In genomic region chr9:67020063-67020462, GRCm38 (mm10) we compare ENCODE assay signal across 10 mouse cellular contexts. TPM values are rescaled to one million over a fixed set of nuclear protein-coding genes. Genes with fewer than 3 reads are reported as not detected.
A peak's percentile ranks its signal among the peaks of the same experiment; 100 is the strongest.
DNase-seq lines count a peak whose midpoint lies in the region; ATAC-seq and TF ChIP-seq lines count a peak whose summit lies in the region.
"Had no signal": no experiment of that assay in that cellular context is flagged by ENCODE, and none has a peak within 500 bp of the region (broad histone marks: within the 10 kb centered on the region; RNA-seq: fewer than 3 reads in every experiment).

No protein-coding gene starts in this region.

- H3K4me1 ChIP-seq in heart, embryonic 12.5 days (replicated peaks), result peaks cover 24% of the 10 kb centered on the region
- peaks cover 14% of the 10 kb centered on the region; the same call in 1 of the 2 replicates for H3K4me1 ChIP-seq in heart, postnatal 0 days (ENCODE audit: control insufficient read depth, insufficient read depth)
- peaks cover 94% of the 10 kb centered on the region for H3K4me1 ChIP-seq in megakaryocyte, embryonic 14.5 days
- H3K4me1 ChIP-seq in midbrain, postnatal 0 days (ENCODE audit: insufficient read depth, low read length), result no peaks in the 10 kb centered on the region
- H3K4me1 ChIP-seq: hindbrain, embryonic 15.5 days had no signal

- ATAC-seq in heart, embryonic 12.5 days (ENCODE audit: insufficient number of reproducible peaks, low FRiP score), result peak; percentile 26; the same call in 1 of the 2 replicates
- peak; percentile 43 for ATAC-seq in heart, postnatal 0 days (ENCODE audit: insufficient read depth, low read depth)
- no peak for ATAC-seq in midbrain, postnatal 0 days (ENCODE audit: low FRiP score)

- no peak overlapping the region for H3K9ac ChIP-seq in heart, embryonic 12.5 days
- no peak overlapping the region for H3K9ac ChIP-seq in heart, postnatal 0 days (replicated peaks; ENCODE audit: low read depth, low read length)
- no peak overlapping the region for H3K9ac ChIP-seq in midbrain, postnatal 0 days (replicated peaks; ENCODE audit: low read length, poor library complexity, severe bottlenecking)
- H3K9ac ChIP-seq: hindbrain, embryonic 15.5 days had no signal

- intact Hi-C loops in heart, postnatal 36 days (cut with DNase I), result no loop called here
- intact Hi-C loops in gastrocnemius, postnatal 14 days (cut with DNase I; ENCODE audit: low total_unique reads), result no loop called here

- no peak for TF ChIP-seq EP300 in heart, postnatal 0 days (IDR thresholded peaks at IDR 0.05; ENCODE audit: low read depth)

- H3K36me3 ChIP-seq in heart, embryonic 12.5 days, result peaks cover 41% of the 10 kb centered on the region
- 0 out of 2 replicates have a peak, but pooled peaks cover 14% of the 10 kb centered on the region for H3K36me3 ChIP-seq in heart, postnatal 0 days (replicated peaks; ENCODE audit: control insufficient read depth, insufficient read depth, low read length)
- H3K36me3 ChIP-seq in megakaryocyte, embryonic 14.5 days (replicated peaks; ENCODE audit: low read length), result peaks cover 78% of the 10 kb centered on the region
- peaks cover 21% of the 10 kb centered on the region for H3K36me3 ChIP-seq in midbrain, postnatal 0 days (ENCODE audit: insufficient read depth, low read length)

- 22% methylated on average over 2 of the region's 2 CpGs for WGBS in heart, embryonic 12.5 days
- WGBS in heart, postnatal 0 days, result 17% methylated on average over 2 of the region's 2 CpGs
- 83% methylated on average over 2 of the region's 2 CpGs for WGBS in midbrain, postnatal 0 days

- H3K4me3 ChIP-seq in heart, embryonic 12.5 days, result no peak overlapping the region
- no peak overlapping the region for H3K4me3 ChIP-seq in heart, postnatal 0 days (ENCODE audit: low read depth, low read length)
- peak overlapping the region; percentile 19 for H3K4me3 ChIP-seq in megakaryocyte, embryonic 14.5 days (replicated peaks)
- no peak overlapping the region for H3K4me3 ChIP-seq in midbrain, postnatal 0 days (ENCODE audit: low read depth, low read length)
- H3K4me3 ChIP-seq: hindbrain, embryonic 15.5 days had no signal

- no peaks in the 10 kb centered on the region for H3K9me3 ChIP-seq in heart, embryonic 12.5 days (replicated peaks)
- no peaks in the 10 kb centered on the region for H3K9me3 ChIP-seq in heart, postnatal 0 days (replicated peaks; ENCODE audit: control insufficient read depth, low read length)
- no peaks in the 10 kb centered on the region for H3K9me3 ChIP-seq in megakaryocyte, embryonic 14.5 days
- no peaks in the 10 kb centered on the region for H3K9me3 ChIP-seq in midbrain, postnatal 0 days (ENCODE audit: low read length)
- H3K9me3 ChIP-seq: hindbrain, embryonic 15.5 days had no signal

- H3K4me2 ChIP-seq in heart, embryonic 12.5 days, result no peak overlapping the region; the same call in 1 of the 2 replicates
- H3K4me2 ChIP-seq in heart, postnatal 0 days (ENCODE audit: low read depth, low read length), result 0 out of 2 replicates have a peak overlapping the region, but pooled peaks have one; percentile 10
- no peak overlapping the region for H3K4me2 ChIP-seq in midbrain, postnatal 0 days (ENCODE audit: low read depth, low read length, poor library complexity, severe bottlenecking)
- H3K4me2 ChIP-seq: hindbrain, embryonic 15.5 days had no signal

- TF ChIP-seq CTCF in heart, postnatal 0 days (IDR thresholded peaks at IDR 0.05; ENCODE audit: low read depth), result no peak
- TF ChIP-seq CTCF in midbrain, postnatal 0 days (IDR thresholded peaks at IDR 0.05), result no peak

- no peaks in the 10 kb centered on the region for H3K27me3 ChIP-seq in heart, embryonic 12.5 days (replicated peaks)
- no peaks in the 10 kb centered on the region for H3K27me3 ChIP-seq in heart, postnatal 0 days (ENCODE audit: control insufficient read depth, insufficient read depth, low read length)
- no peaks in the 10 kb centered on the region for H3K27me3 ChIP-seq in megakaryocyte, embryonic 14.5 days (replicated peaks)
- H3K27me3 ChIP-seq in midbrain, postnatal 0 days (ENCODE audit: insufficient read depth, low read length), result no peaks in the 10 kb centered on the region
- H3K27me3 ChIP-seq: hindbrain, embryonic 15.5 days had no signal

- no peak for DNase-seq in heart, postnatal 36 days
- peak; percentile 86 for DNase-seq in adrenal gland, adult 2 months
- DNase-seq in heart, postnatal 0 days (ENCODE audit: low spot score), result no peak
- DNase-seq in midbrain, postnatal 0 days (ENCODE audit: low spot score), result no peak
- no peak for DNase-seq in gastrocnemius, postnatal 14 days
- DNase-seq in frontal cortex, postnatal 14 days (ENCODE audit: low spot score in 2 of 2), result no peak
- DNase-seq: cerebellum, postnatal 14 days had no signal

- H3K27ac ChIP-seq in heart, embryonic 12.5 days (ENCODE audit: poor library complexity, severe bottlenecking), result peak overlapping the region; percentile 73
- H3K27ac ChIP-seq in heart, postnatal 0 days (ENCODE audit: low read depth), result peak overlapping the region; percentile 62
- no peak overlapping the region for H3K27ac ChIP-seq in midbrain, postnatal 0 days (ENCODE audit: low read depth, low read length)
- H3K27ac ChIP-seq: hindbrain, embryonic 15.5 days had no signal

RNA-seq across cellular contexts. Expression of gene Tpm1, which starts 29.1 kb away (rescaled TPM):
- 4,565 and 4,650 TPM in 2 replicates for polyA plus RNA-seq in heart, embryonic 12.5 days (2016; fragmentation: Nextera tagmentation; extraction: Ambion mirVana)
- over 10,000 TPM; 11,452 to 11,878 TPM for total RNA-seq in heart, postnatal 36 days (2021)
- total RNA-seq in adrenal gland, adult 2 months (2021), result 100 to 1,000 TPM; 144 to 271 TPM
- polyA plus RNA-seq in adrenal gland, adult 2 months (2012; rRNA removed), result 30.7 and 42.3 TPM in 2 replicates
- total RNA-seq in heart, postnatal 0 days (2014; rRNA removed; ENCODE audit: low replicate concordance), result 3,473 and 3,533 TPM in 2 replicates
- 10,043 and 10,309 TPM in 2 replicates for polyA plus RNA-seq in heart, postnatal 0 days (2015; fragmentation: Nextera tagmentation; extraction: Ambion mirVana)
- 27.0 and 240 TPM in 2 replicates for polyA plus RNA-seq in megakaryocyte, embryonic 14.5 days (2012; ENCODE audit: insufficient read depth, low replicate concordance)
- 124 and 147 TPM in 2 replicates for total RNA-seq in midbrain, postnatal 0 days (2014; rRNA removed)
- 162 and 177 TPM in 2 replicates for polyA plus RNA-seq in midbrain, postnatal 0 days (2015; fragmentation: Nextera tagmentation; extraction: Ambion mirVana)
- total RNA-seq in gastrocnemius, postnatal 14 days (2021), result over 10,000 TPM; 23,393 to 24,139 TPM

RNA-seq across cellular contexts. Expression of gene Lactb, which starts 44.8 kb away (rescaled TPM):
- polyA plus RNA-seq in heart, embryonic 12.5 days (2016; fragmentation: Nextera tagmentation; extraction: Ambion mirVana), result 9.3 and 10.1 TPM in 2 replicates
- 10 to 100 TPM; 21.5 to 23.9 TPM for total RNA-seq in heart, postnatal 36 days (2021)
- total RNA-seq in adrenal gland, adult 2 months (2021), result 10 to 100 TPM; 15.7 to 19.1 TPM
- polyA plus RNA-seq in adrenal gland, adult 2 months (2012; rRNA removed), result 23.6 and 32.2 TPM in 2 replicates
- 6.4 and 14.5 TPM in 2 replicates for total RNA-seq in heart, postnatal 0 days (2014; rRNA removed; ENCODE audit: low replicate concordance)
- 12.2 and 13.8 TPM in 2 replicates for polyA plus RNA-seq in heart, postnatal 0 days (2015; fragmentation: Nextera tagmentation; extraction: Ambion mirVana)
- polyA plus RNA-seq in megakaryocyte, embryonic 14.5 days (2012; ENCODE audit: insufficient read depth, low replicate concordance), result 8.5 TPM in 2 replicates
- 18.6 and 18.8 TPM in 2 replicates for total RNA-seq in midbrain, postnatal 0 days (2014; rRNA removed)
- polyA plus RNA-seq in midbrain, postnatal 0 days (2015; fragmentation: Nextera tagmentation; extraction: Ambion mirVana), result 9.6 and 12.9 TPM in 2 replicates
- 10 to 100 TPM; 21.3 to 21.6 TPM for total RNA-seq in gastrocnemius, postnatal 14 days (2021)

Comparison
In these comparisons a context has a peak if more than half of its experiments do, and no peak if none do; other contexts are left out.
1. RNA of gene Tpm1, which starts 29.1 kb away (total RNA-seq): 23,393 to 24,139 TPM in gastrocnemius, postnatal 14 days, 11,452 to 11,878 TPM in heart, postnatal 36 days and 3,473 to 3,533 TPM in heart, postnatal 0 days; 144 to 271 TPM in adrenal gland, adult 2 months and 124 to 147 TPM in midbrain, postnatal 0 days; every median in the first group is over 10 times any median in the second.